Mouse (Mus musculus) embryonic fibroblast, embryonic 13.5 days (primary cell): Measurements from ENCODE around the gene Srpr. TPM values are rescaled to one million over a fixed set of nuclear protein-coding genes. Genes with fewer than 3 reads are reported as not detected.

Source experiments
- H3K27ac ChIP-seq: 2 replicates; pipeline ENCODE4 v1.5.1; 2012; ENCODE audit warnings: low read length, control low read depth, inconsistent platforms; ENCODE audit not compliant: insufficient read depth
- H3K4me1 ChIP-seq: 2 replicates; pipeline ENCODE4 v1.6.1; 2011; ENCODE audit warnings: low read length; ENCODE audit not compliant: control insufficient read depth, insufficient read depth
- H3K4me3 ChIP-seq: 2 replicates; pipeline ENCODE4 v1.5.1; 2011; ENCODE audit warnings: mild to moderate bottlenecking, control low read depth, low read length; ENCODE audit not compliant: insufficient read depth
- CTCF ChIP-seq: IDR thresholded peaks from 2 replicates; pipeline ENCODE4 v1.5.1; 2011; ENCODE audit warnings: mild to moderate bottlenecking, control low read depth, low read length, moderate library complexity, borderline replicate concordance; ENCODE audit not compliant: insufficient read depth
- POLR2A ChIP-seq: IDR thresholded peaks from 2 replicates; pipeline ENCODE4 v1.6.1; 2011; ENCODE audit warnings: low read depth, mild to moderate bottlenecking, control low read depth, low read length, moderate library complexity
- polyA plus RNA-seq: library from polyadenylated mRNA; stranded (reverse); fragments of >200 nt; gene quantifications from 2 replicates; pipeline ENCODE4 v1.2.4, GENCODE M21; 2011; ENCODE audit warnings: low read depth; ENCODE audit not compliant: missing spikeins, insufficient read length

The Srpr gene
- polyA plus RNA-seq, 1 experiment = 164 TPM

DNA sequence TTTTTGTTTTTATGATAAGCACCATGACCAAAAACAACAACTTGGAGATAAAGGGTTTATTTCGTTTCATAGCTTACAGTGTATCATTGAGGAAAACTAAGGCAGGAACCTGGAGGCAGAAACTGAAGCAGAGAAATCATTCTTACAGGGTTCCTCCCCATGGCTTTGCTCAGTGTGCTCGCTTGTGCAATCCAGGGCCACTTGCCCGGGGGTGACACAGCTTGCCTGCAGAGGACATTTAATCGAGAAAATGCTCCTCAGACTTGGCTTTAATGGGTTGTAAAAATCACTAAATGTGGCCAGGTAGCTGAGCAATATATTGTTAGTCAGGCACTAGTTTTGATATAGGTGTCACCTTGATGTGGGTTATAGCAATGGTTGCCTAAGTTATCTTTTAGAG, 78.5 kb downstream of the Srpr start:
- no peak for TF ChIP-seq CTCF
- no peak for TF ChIP-seq POLR2A
- no peak overlapping the region for H3K27ac ChIP-seq
- no peak overlapping the region for H3K4me3 ChIP-seq
- H3K4me1 ChIP-seq = peaks cover 2% of the 10 kb centered on the region; the same call in 1 of the 2 replicates

GRCm38 (mm10) chr9:35282006-35282850, 82.3 kb downstream of the Srpr start:
- no peak overlapping the region for H3K27ac ChIP-seq
- no peak overlapping the region for H3K4me3 ChIP-seq
- TF ChIP-seq CTCF (no peak), POLR2A (no peak)
- peaks cover 2% of the 10 kb centered on the region; the same call in 1 of the 2 replicates for H3K4me1 ChIP-seq

DNA sequence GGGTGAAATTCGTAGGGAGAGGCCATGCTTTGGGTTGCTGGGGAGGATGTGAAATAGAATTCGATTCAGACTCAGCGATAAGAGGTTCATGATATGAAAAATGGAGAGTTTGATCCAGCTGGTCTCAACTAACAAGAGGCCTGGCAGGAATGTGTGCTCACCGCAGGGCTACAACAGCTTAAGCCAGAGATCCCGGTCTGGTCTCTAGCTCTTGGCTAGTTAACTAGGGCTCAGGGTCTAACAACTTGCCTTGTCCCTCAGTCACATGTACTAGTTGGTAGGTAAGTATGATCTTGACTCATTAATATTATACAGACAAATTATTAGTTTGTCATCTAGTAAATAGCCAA, 82.9 kb downstream of the Srpr start:
- Histone ChIP-seq H3K4me1 (peaks cover 2% of the 10 kb centered on the region; the same call in 1 of the 2 replicates), H3K4me3 (no peak overlapping the region), H3K27ac (no peak overlapping the region)
- TF ChIP-seq POLR2A (no peak), CTCF (no peak)

GRCm38 (mm10) chr9:35283415-35284069, 83.6 kb downstream of the Srpr start:
- Histone ChIP-seq H3K27ac (no peak overlapping the region), H3K4me3 (no peak overlapping the region), H3K4me1 (peaks cover 2% of the 10 kb centered on the region; the same call in 1 of the 2 replicates)
- TF ChIP-seq CTCF = no peak
- no peak for TF ChIP-seq POLR2A

DNA sequence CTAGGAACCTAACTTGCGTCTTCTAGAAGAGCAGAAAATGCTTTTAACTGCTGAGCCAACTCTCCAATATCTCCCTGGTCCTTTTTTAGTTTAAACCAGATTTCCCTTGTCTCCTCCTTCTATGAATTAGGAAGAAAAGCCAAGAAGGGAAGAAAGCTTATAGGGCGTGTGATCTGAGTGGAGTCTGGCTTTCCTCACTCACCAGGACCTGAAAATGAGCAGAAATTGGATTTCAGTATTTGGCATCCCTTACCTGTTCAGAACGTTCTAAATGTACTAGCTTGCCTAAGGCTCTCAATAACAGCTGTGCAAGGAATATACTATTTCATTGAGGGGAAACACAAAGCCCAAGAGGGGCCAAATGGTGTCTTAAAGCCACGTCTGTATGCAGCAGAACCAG, 84.4 kb downstream of the Srpr start:
- Histone ChIP-seq H3K4me3 (no peak overlapping the region), H3K27ac (no peak overlapping the region), H3K4me1 (peaks cover 2% of the 10 kb centered on the region; the same call in 1 of the 2 replicates)
- TF ChIP-seq CTCF (no peak), POLR2A (no peak)

- TF ChIP-seq POLR2A (no peak), CTCF (no peak)
- H3K4me1 ChIP-seq = peaks cover 2% of the 10 kb centered on the region; the same call in 1 of the 2 replicates
- H3K27ac ChIP-seq = no peak overlapping the region
- no peak overlapping the region for H3K4me3 ChIP-seq
Measured at GRCm38 (mm10) chr9:35286351-35286750, 86.4 kb downstream of the Srpr start.

DNA sequence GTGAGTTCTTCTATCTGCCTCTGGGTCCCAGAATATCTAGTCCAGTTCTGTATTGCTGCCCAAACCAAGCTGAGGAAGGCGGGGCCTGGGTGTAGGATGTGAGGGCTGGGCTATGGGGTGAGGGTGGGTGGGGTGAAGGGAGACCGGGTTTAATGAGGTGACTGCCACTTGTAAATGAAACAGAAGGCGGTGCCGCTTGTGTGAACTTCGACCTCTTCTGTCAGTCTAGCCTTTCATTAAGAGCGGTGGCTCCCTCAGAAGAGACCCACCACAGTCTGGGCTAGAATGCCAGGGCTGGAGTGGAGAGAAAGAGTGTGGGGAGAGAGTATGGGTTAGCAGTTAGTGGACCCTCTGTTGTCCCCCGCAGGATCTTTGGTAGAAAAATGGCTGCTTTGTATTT, 90.0 kb downstream of the Srpr start:
- H3K4me1 ChIP-seq = no peaks in the 10 kb centered on the region; the same call in 1 of the 2 replicates
- no peak overlapping the region for H3K4me3 ChIP-seq
- no peak overlapping the region for H3K27ac ChIP-seq
- TF ChIP-seq CTCF (no peak), POLR2A (no peak)

DNA sequence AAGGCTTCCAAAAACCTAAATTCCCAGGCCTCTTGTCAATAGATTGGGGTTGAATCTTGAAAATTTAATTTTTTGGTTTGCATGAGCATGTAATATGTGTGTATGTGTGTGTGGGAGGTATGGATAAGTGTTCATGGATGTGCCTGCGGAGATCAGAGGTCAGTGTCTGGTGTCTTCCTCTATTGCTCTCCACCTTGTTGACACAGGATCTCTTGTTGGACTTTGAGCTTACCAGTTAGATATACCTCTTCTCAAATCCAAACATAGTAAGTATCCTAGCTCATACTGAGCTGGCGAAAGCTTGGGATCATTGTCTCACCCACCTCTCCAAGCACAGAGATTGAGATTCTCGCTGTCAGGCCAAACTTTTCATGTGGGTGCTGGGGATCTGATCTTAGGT, 90.4 kb downstream of the Srpr start:
- TF ChIP-seq CTCF = no peak
- no peak for TF ChIP-seq POLR2A
- H3K4me1 ChIP-seq = no peaks in the 10 kb centered on the region; the same call in 1 of the 2 replicates
- H3K27ac ChIP-seq = no peak overlapping the region
- H3K4me3 ChIP-seq = no peak overlapping the region

DNA sequence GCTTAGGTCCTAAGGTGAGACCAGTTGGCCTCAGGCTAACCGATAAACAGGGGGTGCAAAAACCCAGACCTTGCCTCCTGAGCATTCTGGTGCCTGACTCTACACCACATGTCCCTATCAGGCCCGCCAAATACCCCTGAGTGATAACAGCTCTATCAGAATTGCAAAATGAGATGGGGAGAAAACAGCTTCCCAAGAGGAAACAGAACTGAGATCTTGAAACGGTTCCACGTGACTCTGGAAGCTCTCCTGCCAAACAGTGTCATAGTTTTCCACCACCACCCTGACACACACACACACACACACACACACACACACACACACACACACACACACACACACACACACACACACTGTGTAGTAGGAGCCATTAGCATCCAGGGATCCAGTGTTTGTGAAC, 90.9 kb downstream of the Srpr start:
- Histone ChIP-seq H3K27ac (no peak overlapping the region), H3K4me3 (no peak overlapping the region), H3K4me1 (no peaks in the 10 kb centered on the region; the same call in 1 of the 2 replicates)
- TF ChIP-seq POLR2A = no peak
- no peak for TF ChIP-seq CTCF

DNA sequence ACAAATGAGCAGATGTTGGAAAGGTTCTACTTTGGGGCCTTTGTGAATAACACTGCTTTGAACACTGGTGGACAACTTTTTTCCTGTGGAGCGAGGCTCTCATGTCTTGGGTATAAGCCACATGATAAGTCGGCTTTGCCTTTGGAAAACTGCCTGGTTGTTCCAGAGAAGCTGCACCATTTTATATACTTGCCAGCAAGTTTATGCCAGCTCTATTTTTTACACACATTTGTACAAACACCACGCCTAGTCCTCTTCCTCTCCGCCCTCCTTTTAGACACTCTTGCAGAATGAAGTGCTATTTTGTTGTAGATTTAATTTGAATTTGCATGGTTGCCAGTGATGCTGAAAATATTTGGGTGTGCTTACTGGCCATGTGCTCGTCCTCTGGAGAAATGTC, 93.5 kb downstream of the Srpr start:
- Histone ChIP-seq H3K27ac (no peak overlapping the region), H3K4me1 (no peaks in the 10 kb centered on the region; the same call in 1 of the 2 replicates), H3K4me3 (no peak overlapping the region)
- TF ChIP-seq CTCF (no peak), POLR2A (no peak)

Other genes with a start within 250 kb of the Srpr start
- 21.6 and 35.4 TPM in 2 replicates for gene St3gal4, start 80.9 kb upstream of the Srpr start, polyA plus RNA-seq
- 21.7 and 22.3 TPM in 2 replicates for gene Dcps, start 24.1 kb upstream of the Srpr start, polyA plus RNA-seq
- 17.2 and 18.7 TPM in 2 replicates for gene Tirap, start 116 bp downstream of the Srpr start, polyA plus RNA-seq
- gene Foxred1, start 10.9 kb downstream of the Srpr start, polyA plus RNA-seq = 24.1 and 28.5 TPM in 2 replicates
- gene Fam118b, start 67.6 kb downstream of the Srpr start, polyA plus RNA-seq = 30.3 and 31.4 TPM in 2 replicates
- 9.7 and 11.0 TPM in 2 replicates for gene Rpusd4, start 67.7 kb downstream of the Srpr start, polyA plus RNA-seq
- 28.4 and 79.8 TPM in 2 replicates for gene Cdon, start 221.0 kb downstream of the Srpr start, polyA plus RNA-seq